Mouse (Mus musculus) hindbrain, embryonic 12.5 days (tissue): Measurements from ENCODE around the gene Mip. TPM values are rescaled to one million over a fixed set of nuclear protein-coding genes. Genes with fewer than 3 reads are reported as not detected.

ENCODE experiments used
- ATAC-seq: fragments of 200-750 bp; cut with Nextera tagmentation; 2 replicates; pipeline ENCODE4 v1.8.0; 2017; ENCODE audit warnings: moderate TSS enrichment; ENCODE audit not compliant: low FRiP score
- H3K27ac ChIP-seq: fragments of 300-500 bp; sonication (generic); 2 replicates; pipeline ENCODE4 v1.5.1; 2016; ENCODE audit warnings: mild to moderate bottlenecking
- H3K27me3 ChIP-seq: fragments of 300-500 bp; sonication (generic); 2 replicates; pipeline ENCODE4 v1.6.1; 2016; ENCODE audit warnings: mild to moderate bottlenecking
- H3K36me3 ChIP-seq: fragments of 300-500 bp; sonication (generic); 2 replicates; pipeline ENCODE4 v1.6.1; 2016; ENCODE audit warnings: mild to moderate bottlenecking
- H3K4me1 ChIP-seq: fragments of 300-500 bp; sonication (generic); 2 replicates; pipeline ENCODE4 v1.6.1; 2016
- H3K4me2 ChIP-seq: fragments of 300-500 bp; sonication (generic); replicated peaks from 2 replicates; pipeline ENCODE4 v1.6.1; 2016; ENCODE audit warnings: mild to moderate bottlenecking
- H3K4me3 ChIP-seq: fragments of 300-500 bp; sonication (generic); 2 replicates; pipeline ENCODE4 v1.5.1; 2016; ENCODE audit warnings: mild to moderate bottlenecking
- H3K9ac ChIP-seq: fragments of 300-500 bp; sonication (generic); 2 replicates; pipeline ENCODE4 v1.6.1; 2016; ENCODE audit warnings: mild to moderate bottlenecking, moderate library complexity
- H3K9me3 ChIP-seq: fragments of 300-500 bp; sonication (generic); replicated peaks from 2 replicates; pipeline ENCODE4 v1.6.1; 2016; ENCODE audit warnings: mild to moderate bottlenecking
- WGBS: fragments of 180-500 bp; shearing (Covaris S2); methylation state at CpG from one replicate; pipeline ENCODE4 v1.1.7; 2016; 5-methylcytosine and 5-hydroxymethylcytosine counted together
- polyA plus RNA-seq: library from polyadenylated mRNA; unstranded; fragments of >200 nt; fragmentation: Nextera tagmentation; extraction: Ambion mirVana; gene quantifications from 2 replicates; pipeline ENCODE4 v1.2.1, GENCODE M21; 2016

Gene Mip
- polyA plus RNA-seq, 1 experiment from 2014 or later = not detected

DNA sequence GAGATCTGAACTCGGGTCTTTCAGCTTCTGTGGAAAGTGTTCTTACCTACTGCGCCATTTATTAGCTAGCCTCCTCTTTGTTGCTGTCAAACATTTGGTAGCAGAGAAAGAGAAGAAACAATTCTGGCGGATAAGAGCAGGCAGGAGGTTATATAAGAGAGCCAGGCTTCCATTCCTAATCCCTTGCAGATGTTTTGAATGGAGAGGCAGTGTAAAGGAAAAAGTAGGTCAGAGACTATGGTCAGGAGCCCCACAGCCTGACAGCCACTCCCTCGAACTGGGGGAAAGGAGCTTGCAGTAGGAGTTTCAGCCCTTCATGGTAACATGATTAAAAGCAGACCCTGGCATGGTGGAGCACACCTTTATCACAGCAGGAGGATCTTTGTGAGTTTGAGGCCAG, 10.7 kb downstream of the Mip start:
- Histone ChIP-seq H3K27ac (no peak overlapping the region), H3K4me3 (no peak overlapping the region), H3K27me3 (no peaks in the 10 kb centered on the region), H3K9ac (no peak overlapping the region), H3K4me1 (peaks cover 10% of the 10 kb centered on the region), H3K36me3 (peaks cover 15% of the 10 kb centered on the region), H3K9me3 (no peaks in the 10 kb centered on the region), H3K4me2 (no peak overlapping the region)
- ATAC-seq = no peak
- WGBS = 74% methylated on average over 4 of the region's 4 CpGs

DNA sequence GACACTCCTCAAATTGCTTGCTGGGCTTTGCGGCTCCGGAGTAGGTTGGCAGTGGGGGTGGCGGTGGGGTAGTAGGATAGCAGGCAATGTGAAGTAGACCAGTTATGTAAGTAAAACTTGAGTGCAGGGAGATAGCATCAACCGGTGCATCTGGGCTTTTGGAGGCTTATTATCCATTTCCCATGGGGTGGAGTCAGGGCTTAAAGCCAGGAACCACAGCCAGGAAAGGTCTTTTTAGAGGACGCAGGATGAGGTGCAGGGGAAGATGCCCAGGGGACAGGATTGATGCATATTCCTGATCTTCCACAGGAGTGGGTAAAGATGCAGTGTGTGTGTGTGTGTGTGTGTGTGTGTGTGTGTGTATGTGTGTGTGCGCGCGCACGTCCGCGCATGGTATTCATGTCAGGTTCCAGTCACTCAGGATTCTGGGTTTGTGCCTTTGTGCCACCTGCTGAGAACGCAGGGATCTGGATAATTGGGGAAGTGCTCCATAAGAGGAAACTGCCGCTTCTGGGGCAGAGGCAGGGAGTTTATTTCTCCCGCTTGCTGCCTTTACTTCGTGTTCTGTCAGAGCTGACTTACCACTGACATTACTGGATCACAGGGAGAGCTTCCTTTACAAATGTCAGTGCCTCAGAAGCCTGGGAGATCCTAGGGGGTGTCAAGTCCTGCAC, 12.3 kb downstream of the Mip start:
- Histone ChIP-seq H3K27me3 (no peaks in the 10 kb centered on the region), H3K4me3 (no peak overlapping the region), H3K4me2 (no peak overlapping the region), H3K27ac (no peak overlapping the region), H3K9me3 (no peaks in the 10 kb centered on the region), H3K4me1 (peaks cover 7% of the 10 kb centered on the region), H3K36me3 (peaks cover 31% of the 10 kb centered on the region), H3K9ac (no peak overlapping the region)
- 85% methylated on average over 15 of the region's 15 CpGs for WGBS
- ATAC-seq = no peak

DNA sequence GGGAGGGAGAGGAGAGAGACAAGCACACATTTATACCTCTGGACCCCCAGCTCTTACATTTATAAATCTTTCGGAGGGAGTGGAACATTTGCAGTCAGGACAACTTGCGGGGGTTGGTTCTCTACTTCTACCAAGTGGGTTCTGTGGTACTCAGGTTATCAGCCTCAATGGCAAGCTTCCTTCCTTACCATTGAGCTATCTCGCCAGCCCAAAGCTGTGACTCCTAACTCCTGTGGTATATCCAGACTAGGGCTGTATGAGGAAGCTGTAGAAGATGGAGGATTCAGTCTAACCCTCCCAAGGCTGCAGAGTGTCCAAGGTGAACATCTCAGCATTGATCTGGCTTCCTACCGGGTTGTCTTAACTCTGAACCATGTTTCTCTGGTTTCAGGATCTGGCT, 13.5 kb downstream of the Mip start:
- 92% methylated on average over 4 of the region's 4 CpGs for WGBS
- ATAC-seq = no peak
- Histone ChIP-seq H3K4me1 (peaks cover 6% of the 10 kb centered on the region), H3K4me2 (no peak overlapping the region), H3K27ac (no peak overlapping the region), H3K36me3 (peaks cover 41% of the 10 kb centered on the region), H3K9me3 (no peaks in the 10 kb centered on the region), H3K4me3 (no peak overlapping the region), H3K27me3 (no peaks in the 10 kb centered on the region), H3K9ac (no peak overlapping the region)

DNA sequence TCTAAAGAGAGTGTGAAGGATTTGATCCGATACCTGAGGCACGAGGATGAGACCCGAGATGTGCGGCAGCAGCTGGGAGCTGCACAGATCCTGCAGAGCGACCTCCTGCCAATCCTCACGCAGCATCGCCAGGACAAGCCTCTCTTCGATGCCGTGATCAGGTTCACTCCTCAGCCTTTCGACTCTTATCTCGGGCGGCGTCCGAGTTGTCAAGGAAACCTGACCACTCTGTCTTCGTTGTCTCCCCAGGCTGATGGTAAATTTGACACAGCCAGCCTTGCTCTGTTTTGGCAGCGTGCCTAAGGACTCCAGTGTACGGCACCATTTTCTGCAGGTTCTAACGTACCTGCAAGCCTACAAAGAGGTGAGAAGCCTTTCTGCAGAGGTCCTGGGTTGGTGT, 14.5 kb downstream of the Mip start:
- Histone ChIP-seq H3K9ac (no peak overlapping the region), H3K27ac (no peak overlapping the region), H3K27me3 (no peaks in the 10 kb centered on the region), H3K4me1 (peaks cover 6% of the 10 kb centered on the region), H3K9me3 (no peaks in the 10 kb centered on the region), H3K4me3 (no peak overlapping the region), H3K4me2 (no peak overlapping the region), H3K36me3 (peaks cover 51% of the 10 kb centered on the region)
- no peak for ATAC-seq
- WGBS = 92% methylated on average over 18 of the region's 18 CpGs

DNA sequence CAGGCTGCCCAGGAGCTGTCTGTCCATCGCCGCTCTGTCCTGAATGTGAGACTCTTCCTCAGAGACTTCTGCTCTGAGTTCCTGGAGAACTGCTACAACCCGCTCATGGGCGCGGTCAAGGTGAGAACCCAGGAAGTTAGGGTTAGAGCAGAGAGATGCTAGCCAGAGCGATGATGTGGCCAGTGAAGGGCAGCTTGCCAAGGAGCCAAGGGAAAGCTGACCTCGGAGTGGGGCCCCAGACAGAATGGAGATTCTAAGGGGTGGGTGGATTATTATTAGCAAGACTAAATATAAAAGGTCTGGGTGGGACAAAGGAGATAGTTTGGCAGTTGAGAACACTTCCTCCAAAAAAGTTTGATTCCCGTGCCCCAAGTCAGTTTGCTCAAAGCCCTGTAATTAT, 17.6 kb downstream of the Mip start:
- H3K27me3 ChIP-seq = no peaks in the 10 kb centered on the region
- 97% methylated on average over 8 of the region's 8 CpGs for WGBS
- no peak for ATAC-seq

DNA sequence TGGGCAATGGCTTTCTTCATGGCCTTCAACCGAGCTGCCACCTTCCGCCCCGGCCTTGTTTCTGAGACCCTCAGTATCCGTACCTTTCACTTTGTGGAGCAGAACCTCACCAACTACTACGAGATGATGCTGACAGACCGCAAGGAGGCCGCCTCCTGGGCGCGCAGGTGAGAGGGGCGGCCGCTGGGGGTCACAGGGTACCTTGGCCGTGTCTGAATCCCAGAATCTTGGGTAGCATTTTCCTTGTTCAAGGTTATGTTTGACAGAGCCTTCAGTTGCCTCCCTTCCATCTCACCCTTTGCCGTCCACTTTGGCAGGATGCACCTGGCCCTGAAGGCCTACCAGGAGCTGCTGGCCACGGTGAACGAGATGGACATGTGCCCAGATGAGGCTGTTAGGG, 18.5 kb downstream of the Mip start:
- Histone ChIP-seq H3K4me2 (no peak overlapping the region), H3K27ac (no peak overlapping the region), H3K4me3 (no peak overlapping the region), H3K9me3 (no peaks in the 10 kb centered on the region), H3K36me3 (peaks cover 88% of the 10 kb centered on the region), H3K9ac (no peak overlapping the region), H3K4me1 (no peaks in the 10 kb centered on the region), H3K27me3 (no peaks in the 10 kb centered on the region)
- no peak for ATAC-seq
- 96% methylated on average over 15 of the region's 15 CpGs for WGBS

More for the DNA sequence above, 17.6 kb downstream of the Mip start:
- Histone ChIP-seq H3K9me3 (no peaks in the 10 kb centered on the region), H3K4me1 (no peaks in the 10 kb centered on the region; the same call in 1 of the 2 replicates), H3K4me3 (no peak overlapping the region), H3K36me3 (peaks cover 80% of the 10 kb centered on the region), H3K27ac (no peak overlapping the region), H3K4me2 (no peak overlapping the region), H3K9ac (no peak overlapping the region)

DNA sequence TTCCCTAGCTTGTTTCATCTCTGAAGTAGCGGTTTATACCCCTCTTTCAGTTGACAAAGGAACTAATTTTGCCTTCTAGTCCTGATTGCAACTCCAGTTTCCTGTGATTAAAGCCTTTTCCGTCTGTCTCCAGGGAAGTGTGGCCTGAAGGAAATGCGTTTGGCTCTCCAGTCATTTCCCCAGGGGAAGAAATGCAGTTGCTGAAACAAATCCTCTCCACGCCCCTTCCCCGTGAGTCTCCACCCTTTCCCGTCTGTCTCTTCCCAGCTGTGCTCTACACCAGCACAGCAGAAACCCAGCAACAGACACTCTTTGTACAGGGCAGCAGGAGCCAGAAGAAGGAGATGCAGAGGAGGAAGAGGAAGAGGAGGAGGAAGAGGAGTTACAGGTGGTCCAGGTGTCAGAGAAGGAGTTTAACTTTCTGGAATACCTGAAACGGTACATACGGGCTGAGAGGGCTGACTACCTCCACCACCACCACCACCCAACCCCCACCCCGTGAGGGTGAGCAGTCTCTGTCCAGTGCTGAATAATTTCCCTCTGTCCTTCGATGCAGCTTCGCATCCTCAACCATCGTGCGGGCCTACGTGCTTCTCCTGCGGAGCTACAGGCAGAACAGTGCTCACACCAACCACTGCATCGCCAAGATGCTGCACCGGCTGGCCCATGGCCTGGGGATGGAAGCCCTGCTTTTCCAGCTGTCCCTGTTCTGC, 21.5 kb downstream of the Mip start:
- H3K4me3 ChIP-seq = no peak overlapping the region; the same call in 1 of the 2 replicates
- no peaks in the 10 kb centered on the region for H3K27me3 ChIP-seq
- H3K27ac ChIP-seq = no peak overlapping the region; the same call in 1 of the 2 replicates
- H3K36me3 ChIP-seq = peaks cover 96% of the 10 kb centered on the region
- H3K9me3 ChIP-seq = no peaks in the 10 kb centered on the region
- no peak overlapping the region for H3K4me2 ChIP-seq
- no peaks in the 10 kb centered on the region for H3K4me1 ChIP-seq
- WGBS = 81% methylated on average over 17 of the region's 17 CpGs
- H3K9ac ChIP-seq = no peak overlapping the region
- ATAC-seq = no peak

DNA sequence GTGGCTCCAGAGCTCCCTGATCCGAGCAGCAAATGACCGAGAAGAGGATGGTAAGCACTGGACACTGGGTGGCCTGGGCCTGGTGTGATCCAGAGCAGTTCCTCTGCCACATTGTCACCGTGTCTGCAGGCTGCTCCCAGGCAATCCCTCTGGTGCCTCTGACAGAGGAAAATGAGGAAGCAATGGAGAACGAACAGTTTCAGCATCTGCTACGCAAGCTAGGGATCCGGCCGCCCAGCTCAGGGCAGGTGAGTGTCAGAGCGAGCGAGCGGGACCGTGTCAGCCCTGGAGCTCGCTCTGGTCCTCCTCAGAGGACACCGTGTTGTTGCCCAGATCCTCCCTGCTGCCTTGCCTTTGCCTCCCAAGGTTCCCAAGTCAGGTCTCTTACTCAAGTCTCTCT, 24.9 kb downstream of the Mip start:
- Histone ChIP-seq H3K9ac (no peak overlapping the region), H3K4me3 (no peak overlapping the region)
- ATAC-seq = no peak

DNA sequence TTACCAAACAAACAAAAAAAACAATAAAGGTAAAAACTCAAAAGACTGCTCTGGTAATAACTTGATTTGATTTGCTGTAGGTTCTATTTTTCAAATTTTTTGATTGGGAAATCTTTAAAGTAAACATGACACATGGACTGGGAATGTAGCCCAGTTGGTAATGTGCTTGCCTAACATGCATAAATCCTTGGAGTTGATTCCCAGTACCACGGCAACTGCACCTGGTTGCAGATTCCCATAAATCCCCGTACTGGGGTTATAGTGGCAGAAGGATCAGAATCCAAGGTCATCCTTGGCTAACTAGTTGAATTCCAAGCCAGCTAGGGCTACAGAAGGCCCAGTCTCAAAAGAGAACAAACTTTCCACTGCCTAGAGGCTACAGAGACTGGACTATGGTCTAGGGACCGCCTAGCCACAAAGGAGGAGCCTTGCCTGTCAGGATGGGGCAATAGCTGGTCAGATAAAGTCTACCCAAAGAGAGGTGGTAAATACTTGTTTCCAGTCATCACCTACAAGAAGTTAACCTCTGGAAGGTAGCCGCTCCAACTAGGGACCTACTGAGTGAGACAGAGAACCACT, 28.1 kb downstream of the Mip start, which contains the start of gene Apon:
Apon (plus strand) TSS at position 420 of the 579 bp plus-strand sequence.
- Histone ChIP-seq H3K4me1 (no peaks in the 10 kb centered on the region), H3K36me3 (peaks cover 45% of the 10 kb centered on the region), H3K9me3 (no peaks in the 10 kb centered on the region), H3K27ac (no peak within 1 kb of the TSS), H3K9ac (no peak within 1 kb of the TSS), H3K27me3 (no peaks in the 10 kb centered on the region), H3K4me3 (no peak within 1 kb of the TSS), H3K4me2 (no peak within 1 kb of the TSS)
- no peak for ATAC-seq
- 93% methylated on average over 4 of the region's 4 CpGs for WGBS

More for the DNA sequence above, 24.9 kb downstream of the Mip start:
- WGBS = 97% methylated on average over 13 of the region's 13 CpGs
- Histone ChIP-seq H3K27me3 (no peaks in the 10 kb centered on the region), H3K4me2 (no peak overlapping the region), H3K9me3 (no peaks in the 10 kb centered on the region), H3K4me1 (no peaks in the 10 kb centered on the region), H3K27ac (no peak overlapping the region), H3K36me3 (peaks cover 76% of the 10 kb centered on the region)

DNA sequence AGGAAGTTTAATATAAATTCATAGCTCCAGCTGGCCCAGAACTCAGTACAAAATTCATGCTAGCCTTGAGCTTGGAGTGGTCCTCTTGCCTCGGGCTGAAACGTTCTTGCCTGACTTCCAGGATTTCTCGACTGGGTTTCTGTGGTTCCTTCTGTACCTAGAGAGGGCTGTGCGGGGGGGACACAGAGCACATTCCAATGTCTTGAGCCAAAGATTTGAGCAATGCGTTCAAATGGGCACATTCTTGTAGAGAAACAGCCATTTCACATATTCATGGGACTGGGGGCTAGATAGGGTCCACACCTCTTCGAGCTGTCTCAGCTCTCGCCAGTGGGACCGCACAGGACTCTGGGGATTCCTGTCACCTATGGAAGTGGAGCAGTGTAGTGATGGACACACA, 30.3 kb downstream of the Mip start:
- WGBS = 91% methylated on average over 8 of the region's 8 CpGs
- no peaks in the 10 kb centered on the region for H3K9me3 ChIP-seq
- no peaks in the 10 kb centered on the region for H3K4me1 ChIP-seq
- H3K4me2 ChIP-seq = no peak overlapping the region
- H3K9ac ChIP-seq = no peak overlapping the region
- H3K4me3 ChIP-seq = no peak overlapping the region
- H3K27ac ChIP-seq = no peak overlapping the region
- ATAC-seq = no peak
- no peaks in the 10 kb centered on the region for H3K27me3 ChIP-seq
- peaks cover 24% of the 10 kb centered on the region for H3K36me3 ChIP-seq

DNA sequence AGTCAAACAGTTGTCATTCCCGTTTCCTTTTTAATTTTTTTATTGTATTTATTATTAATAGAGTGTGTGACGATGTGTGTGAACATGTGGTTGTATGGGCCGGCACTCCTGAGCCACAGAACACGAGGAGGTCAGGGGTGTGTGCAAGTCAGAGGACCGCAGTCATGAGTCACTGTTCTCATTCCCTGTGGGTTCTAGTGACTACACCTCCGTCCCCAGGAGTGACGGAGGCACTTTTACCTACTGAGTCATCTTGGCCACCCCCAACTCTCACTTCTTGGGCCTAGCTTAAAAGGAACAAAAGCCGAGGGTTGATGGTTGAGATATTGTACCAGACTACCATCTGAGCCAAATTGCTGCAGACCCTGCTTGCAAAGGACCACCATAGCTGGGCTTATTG, 30.7 kb downstream of the Mip start:
- Histone ChIP-seq H3K4me3 (no peak overlapping the region), H3K27ac (no peak overlapping the region), H3K27me3 (no peaks in the 10 kb centered on the region), H3K9me3 (no peaks in the 10 kb centered on the region), H3K4me2 (no peak overlapping the region), H3K9ac (no peak overlapping the region), H3K36me3 (peaks cover 20% of the 10 kb centered on the region), H3K4me1 (no peaks in the 10 kb centered on the region)
- 91% methylated on average over 8 of the region's 8 CpGs for WGBS
- ATAC-seq = no peak

DNA sequence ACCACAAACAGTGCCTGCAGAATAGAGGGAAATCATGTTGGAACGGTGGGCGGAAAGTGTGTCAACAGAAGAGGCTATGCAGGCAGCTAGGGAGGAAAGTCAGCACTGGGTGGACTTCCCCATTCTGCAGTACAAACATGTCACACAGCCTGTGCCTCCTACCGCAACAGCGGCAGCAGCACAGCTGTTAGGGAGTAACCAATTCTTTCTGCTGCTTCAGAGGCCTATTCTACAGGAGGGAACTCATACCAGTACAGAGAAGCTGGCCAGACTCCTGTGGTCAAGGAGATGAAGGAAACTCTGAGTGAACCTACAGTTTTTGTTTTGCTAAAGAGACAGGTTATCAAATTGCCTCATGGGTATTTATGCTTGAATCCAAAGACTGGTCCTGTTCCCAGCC, 33.3 kb downstream of the Mip start:
- Histone ChIP-seq H3K4me3 (no peak overlapping the region), H3K9me3 (no peaks in the 10 kb centered on the region), H3K4me1 (no peaks in the 10 kb centered on the region), H3K4me2 (no peak overlapping the region), H3K9ac (no peak overlapping the region), H3K27me3 (no peaks in the 10 kb centered on the region), H3K27ac (no peak overlapping the region), H3K36me3 (no peaks in the 10 kb centered on the region)
- WGBS = 86% methylated on average over 4 of the region's 4 CpGs
- no peak for ATAC-seq
